Mouse (Mus musculus) MEL (cell line): ENCODE results near the gene Tmem235.

Experiments used
- CHD1 ChIP-seq: IDR thresholded peaks from 2 replicates; pipeline ENCODE4 v1.6.1; 2012; ENCODE audit warnings: low read depth, mild to moderate bottlenecking, inconsistent platforms, low read length, improper control_type of control experiment
- CTCF ChIP-seq, 3 experiments: IDR thresholded peaks in 2 of 3; conservative IDR thresholded peaks in 1 of 3; 2 replicates each; pipeline ENCODE4 v1.5.1; 2011 to 2012; ENCODE audit warnings: low read length in 3 of 3, low read depth in 2 of 3, mild to moderate bottlenecking in 2 of 3, improper control_type of control experiment in 1 of 3, inconsistent platforms in 1 of 3, mixed read lengths in 1 of 3, moderate library complexity in 1 of 3; ENCODE audit not compliant: control insufficient read depth in 1 of 3, insufficient read depth in 1 of 3, poor library complexity in 1 of 3, severe bottlenecking in 1 of 3
- EP300 ChIP-seq, 2 experiments: IDR thresholded peaks; 2 replicates each; pipeline ENCODE4 v1.6.1; 2011; ENCODE audit warnings: improper control_type of control experiment in 2 of 2, low read length in 2 of 2, low read depth in 1 of 2, mild to moderate bottlenecking in 1 of 2
- GATA1 ChIP-seq: IDR thresholded peaks from 2 replicates; pipeline ENCODE4 v1.6.1; 2011; ENCODE audit warnings: low read depth, low read length, improper control_type of control experiment
- POLR2A ChIP-seq, 2 experiments: IDR thresholded peaks; 2 replicates each; pipeline ENCODE4 v1.6.1; 2011 to 2012; ENCODE audit warnings: low read length in 2 of 2, mild to moderate bottlenecking in 2 of 2, control low read depth in 1 of 2, improper control_type of control experiment in 1 of 2, low read depth in 1 of 2, moderate library complexity in 1 of 2; ENCODE audit not compliant: control insufficient read depth in 1 of 2, insufficient read depth in 1 of 2, poor library complexity in 1 of 2
- RCOR1 ChIP-seq: IDR thresholded peaks from 2 replicates; pipeline ENCODE4 v1.6.1; 2012; ENCODE audit warnings: low read depth, mild to moderate bottlenecking, inconsistent platforms, low read length, improper control_type of control experiment
- SIN3A ChIP-seq: IDR thresholded peaks from 2 replicates; pipeline ENCODE4 v1.6.1; 2012; ENCODE audit warnings: low read length, improper control_type of control experiment, inconsistent platforms
- SMC3 ChIP-seq: IDR thresholded peaks from 2 replicates; pipeline ENCODE4 v1.6.1; 2011; ENCODE audit warnings: low read depth, low read length, improper control_type of control experiment
- ZNF384 ChIP-seq: IDR thresholded peaks from 2 replicates; pipeline ENCODE4 v1.6.1; 2012; ENCODE audit warnings: low read depth, mild to moderate bottlenecking, inconsistent platforms, low read length, improper control_type of control experiment

- TF ChIP-seq CTCF (IDR thresholded peaks at IDR 0.05 in 2 of 3, conservative IDR thresholded peaks at IDR 0.05 in 1 of 3; ENCODE audit: control insufficient read depth in 1 of 3, insufficient read depth in 1 of 3, low read depth in 2 of 3, low read length in 3 of 3, poor library complexity in 1 of 3, severe bottlenecking in 1 of 3): no peak
- TF ChIP-seq POLR2A (IDR thresholded peaks at IDR 0.05; ENCODE audit: control insufficient read depth in 1 of 2, insufficient read depth in 1 of 2, low read depth in 1 of 2, low read length in 2 of 2, poor library complexity in 1 of 2): no peak
- TF ChIP-seq CHD1: no peak
- no peak for TF ChIP-seq EP300 (IDR thresholded peaks at IDR 0.05; ENCODE audit: low read depth in 1 of 2, low read length in 2 of 2)
- TF ChIP-seq SIN3A: no peak
- TF ChIP-seq SMC3: no peak
- no peak for TF ChIP-seq GATA1
- TF ChIP-seq RCOR1: no peak
- no peak for TF ChIP-seq ZNF384
Observed at GRCm38 (mm10) chr11:117891581-117892175, 31.1 kb downstream of the Tmem235 start.
